Mouse (Mus musculus) small intestine, adult 2 months (tissue): ENCODE results near the gene Cd3eap. TPM values are rescaled to one million over a fixed set of nuclear protein-coding genes. Genes with fewer than 3 reads are reported as not detected.

Experiments used
- H3K27ac ChIP-seq: fragments of 200-500 bp; 2 replicates; pipeline ENCODE4 v1.5.1; 2012; ENCODE audit warnings: low read depth, low read length, control low read depth, inconsistent platforms; ENCODE audit not compliant: insufficient read depth
- H3K27me3 ChIP-seq: fragments of 200-500 bp; 2 replicates; pipeline ENCODE4 v1.6.1; 2012; ENCODE audit warnings: mild to moderate bottlenecking, moderate library complexity, low read length, inconsistent platforms; ENCODE audit not compliant: control insufficient read depth, insufficient read depth
- H3K36me3 ChIP-seq: fragments of 200-500 bp; 2 replicates; pipeline ENCODE4 v1.6.1; 2012; ENCODE audit warnings: mild to moderate bottlenecking, low read length, control low read depth, inconsistent platforms; ENCODE audit not compliant: control insufficient read depth, insufficient read depth
- H3K4me1 ChIP-seq: fragments of 200-500 bp; 2 replicates; pipeline ENCODE4 v1.6.1; 2012; ENCODE audit warnings: low read length, inconsistent platforms, mixed read lengths; ENCODE audit not compliant: control insufficient read depth, insufficient read depth, insufficient read length
- H3K4me3 ChIP-seq: fragments of 200-500 bp; 2 replicates; pipeline ENCODE4 v1.5.1; 2012; ENCODE audit warnings: low read depth, mild to moderate bottlenecking, control low read depth, inconsistent platforms, low read length, moderate library complexity
- CTCF ChIP-seq: fragments of 200-500 bp; IDR thresholded peaks from 2 replicates; pipeline ENCODE4 v1.5.1; 2012; ENCODE audit warnings: low read depth, mild to moderate bottlenecking, control low read depth, inconsistent platforms, low read length, moderate library complexity, mixed read lengths; ENCODE audit not compliant: insufficient replicate concordance, insufficient read length; ENCODE audit errors: extremely low read depth
- POLR2A ChIP-seq: fragments of 200-500 bp; IDR thresholded peaks from 2 replicates; pipeline ENCODE4 v1.6.1; 2012; ENCODE audit warnings: low read depth, mild to moderate bottlenecking, control low read depth, inconsistent platforms, low read length, moderate library complexity
- WGBS: fragments of 180-500 bp; shearing (Covaris S2); methylation state at CpG from one replicate; pipeline ENCODE4 v1.1.7; 2018; 5-methylcytosine and 5-hydroxymethylcytosine counted together
- polyA plus RNA-seq: library from polyadenylated mRNA; depleted of rRNA; stranded (reverse); fragments of >200 nt; gene quantifications from 2 replicates; pipeline ENCODE4 v1.2.3, GENCODE M21; 2012; rRNA removed

Cd3eap gene
- polyA plus RNA-seq, 1 experiment = 2.0 TPM

DNA sequence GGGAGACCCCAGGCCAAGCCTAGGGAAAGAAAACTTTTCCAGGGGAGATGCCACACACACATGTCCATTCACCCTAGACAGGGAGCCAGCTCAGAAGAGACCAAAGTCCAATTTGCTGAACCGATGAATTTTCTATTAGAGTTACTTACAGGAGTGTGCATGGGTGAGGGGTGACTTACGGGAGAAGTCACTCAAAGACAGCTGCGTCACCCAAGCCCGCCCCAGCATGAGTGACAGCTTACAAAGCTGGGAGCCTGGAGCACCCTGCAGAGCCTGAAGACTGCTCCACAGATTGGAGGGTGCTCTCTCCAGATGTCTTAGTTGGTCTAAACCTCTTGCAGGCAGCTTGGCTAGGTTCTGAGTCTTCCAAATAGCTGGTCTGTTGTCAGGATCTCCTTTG is 47.3 kb downstream of the Cd3eap start:
- H3K36me3 ChIP-seq = no peaks in the 10 kb centered on the region
- no peaks in the 10 kb centered on the region for H3K27me3 ChIP-seq
- peaks cover 8% of the 10 kb centered on the region for H3K4me1 ChIP-seq
- no peak overlapping the region for H3K4me3 ChIP-seq
- TF ChIP-seq POLR2A (no peak), CTCF (no peak)
- H3K27ac ChIP-seq = no peak overlapping the region
- 28% methylated on average over 4 of the region's 4 CpGs for WGBS

DNA sequence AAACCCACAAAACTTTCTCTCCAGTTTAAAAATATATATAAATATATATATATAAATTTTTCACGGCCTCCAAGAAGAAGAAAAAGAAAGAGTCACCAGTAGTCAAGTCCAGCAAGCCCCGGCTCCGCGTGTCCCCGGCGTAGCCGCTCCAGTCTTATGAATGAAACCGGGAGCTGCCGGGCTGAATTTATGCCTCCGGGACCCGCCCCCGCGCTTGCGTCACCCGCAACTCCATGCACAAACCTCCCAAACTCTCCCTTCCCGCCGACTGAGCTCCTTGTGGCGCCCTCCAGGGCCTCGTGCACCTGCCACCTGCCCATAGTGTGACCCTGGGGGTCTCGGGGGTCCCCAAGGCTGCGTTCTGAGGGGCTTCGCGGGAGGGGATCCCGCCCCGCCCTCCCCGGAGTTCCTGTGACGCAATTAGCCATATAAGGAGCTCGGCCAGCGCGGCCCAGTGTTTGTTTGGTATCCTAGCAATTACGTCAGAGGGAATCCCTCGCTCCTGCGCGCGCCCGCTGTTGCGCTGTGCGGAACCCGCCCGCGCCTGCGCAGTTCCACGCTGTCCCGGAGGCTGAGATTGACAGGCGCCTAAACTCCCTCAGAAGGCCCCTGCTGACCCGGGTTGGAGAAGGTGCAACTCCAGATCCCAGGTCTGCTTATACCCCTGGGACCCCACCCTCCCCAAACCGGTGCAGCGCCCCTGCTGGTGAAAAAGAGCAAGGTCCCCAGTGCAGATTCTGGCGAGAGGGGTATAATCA is 49.2 kb downstream of the Cd3eap start, which contains the start of gene Fosb:
Fosb (minus strand) TSS at position 168 of the 758 bp plus-strand sequence.
- H3K4me1 ChIP-seq = no peaks in the 10 kb centered on the region
- no peak within 1 kb of the TSS; the same call in 1 of the 2 replicates for H3K27ac ChIP-seq
- peaks cover 4% of the 10 kb centered on the region; the same call in 1 of the 2 replicates for H3K27me3 ChIP-seq
- peak; percentile 50; the same call in 1 of the 2 replicates for TF ChIP-seq CTCF
- TF ChIP-seq POLR2A = peak; percentile 94
- no peaks in the 10 kb centered on the region for H3K36me3 ChIP-seq
- WGBS = under 1% methylated on average over 49 of the region's 49 CpGs
- H3K4me3 ChIP-seq = peak within 1 kb of the TSS; percentile 76

- H3K4me3 ChIP-seq = peak overlapping the region; percentile 76
- WGBS = under 1% methylated on average over 48 of the region's 48 CpGs
- H3K36me3 ChIP-seq = no peaks in the 10 kb centered on the region
- peaks cover 8% of the 10 kb centered on the region for H3K27me3 ChIP-seq
- TF ChIP-seq POLR2A (no peak), CTCF (no peak)
- H3K27ac ChIP-seq = no peak overlapping the region
- H3K4me1 ChIP-seq = no peaks in the 10 kb centered on the region
Observed at GRCm38 (mm10) chr7:19309278-19309883, 49.9 kb downstream of the Cd3eap start.

- under 1% methylated on average over 58 of the region's 58 CpGs for WGBS
- Histone ChIP-seq H3K36me3 (no peaks in the 10 kb centered on the region), H3K27ac (peak overlapping the region; percentile 51), H3K4me3 (peak overlapping the region; percentile 76), H3K4me1 (peaks cover under 1% of the 10 kb centered on the region; the same call in 1 of the 2 replicates), H3K27me3 (peaks cover 8% of the 10 kb centered on the region)
- TF ChIP-seq POLR2A (peak; percentile 30), CTCF (no peak)
Observed at GRCm38 (mm10) chr7:19308454-19309277, 50.6 kb downstream of the Cd3eap start.

DNA sequence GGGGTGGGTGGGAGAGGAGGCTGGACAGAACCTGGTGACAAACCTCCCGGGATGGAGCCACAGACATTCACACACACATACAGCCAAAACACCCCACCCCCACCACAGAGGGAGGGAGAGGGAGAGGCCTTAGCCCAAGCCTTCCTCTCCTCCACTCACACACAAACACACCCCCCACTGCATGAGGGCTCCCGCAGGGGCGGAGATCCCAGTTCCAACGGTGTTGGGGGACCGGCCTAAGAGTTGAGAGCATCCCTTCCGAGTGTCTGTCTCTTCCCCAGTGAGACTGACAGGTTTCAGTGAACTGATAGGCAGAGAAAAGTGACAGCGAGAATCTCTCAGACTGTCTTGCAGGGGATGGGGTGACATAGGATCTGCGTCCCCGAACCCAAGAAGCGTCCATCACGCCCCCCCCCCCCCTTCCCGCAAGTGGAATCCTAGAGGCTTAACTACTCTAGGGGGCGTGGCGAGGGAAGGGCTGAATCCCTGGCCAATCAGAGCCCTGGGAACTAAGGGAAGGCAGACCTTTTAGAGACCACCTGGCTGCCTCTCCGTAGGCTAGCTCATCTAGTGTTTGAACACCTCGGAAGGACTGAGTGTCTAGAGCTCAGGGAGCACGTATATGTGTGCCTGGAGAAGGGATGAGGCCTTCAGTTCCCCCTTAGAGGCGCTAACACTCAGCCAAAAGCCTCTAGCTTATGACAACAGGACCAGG is 51.4 kb downstream of the Cd3eap start:
- 1% methylated on average over 18 of the region's 18 CpGs for WGBS
- TF ChIP-seq CTCF (no peak), POLR2A (no peak)
- Histone ChIP-seq H3K27me3 (peaks cover 8% of the 10 kb centered on the region), H3K36me3 (no peaks in the 10 kb centered on the region), H3K4me3 (peak overlapping the region; percentile 76), H3K4me1 (peaks cover 1% of the 10 kb centered on the region; the same call in 1 of the 2 replicates), H3K27ac (peak overlapping the region; percentile 51)

- H3K27ac ChIP-seq = no peak overlapping the region
- TF ChIP-seq CTCF (no peak), POLR2A (no peak)
- no peaks in the 10 kb centered on the region for H3K36me3 ChIP-seq
- WGBS = 73% methylated on average over 25 of the region's 25 CpGs
- H3K4me1 ChIP-seq = peaks cover 1% of the 10 kb centered on the region; the same call in 1 of the 2 replicates
- H3K27me3 ChIP-seq = peaks cover 8% of the 10 kb centered on the region
- no peak overlapping the region for H3K4me3 ChIP-seq
Observed at GRCm38 (mm10) chr7:19306819-19307738, 52.2 kb downstream of the Cd3eap start.

Other genes with a start within 250 kb of the Cd3eap start
- not detected in 2 replicates for gene Gm4969, start 241.1 kb downstream of the Cd3eap start, polyA plus RNA-seq
- 6.1 and 14.9 TPM in 2 replicates for gene Fbxo46, start 239.6 kb downstream of the Cd3eap start, polyA plus RNA-seq
- gene Qpctl, start 210.2 kb downstream of the Cd3eap start, polyA plus RNA-seq = 5.5 and 6.6 TPM in 2 replicates
- 13.2 and 25.8 TPM in 2 replicates for gene Snrpd2, start 209.8 kb downstream of the Cd3eap start, polyA plus RNA-seq
- 0.53 and 0.62 TPM in 2 replicates for gene Gipr, start 193.4 kb downstream of the Cd3eap start, polyA plus RNA-seq
- 15.8 and 17.2 TPM in 2 replicates for gene Eml2, start 183.1 kb downstream of the Cd3eap start, polyA plus RNA-seq
- gene Gpr4, start 146.9 kb downstream of the Cd3eap start, polyA plus RNA-seq = 3.8 and 4.4 TPM in 2 replicates
- gene Opa3, start 131.1 kb downstream of the Cd3eap start, polyA plus RNA-seq = 17.1 and 34.6 TPM in 2 replicates
- gene Vasp, start 87.7 kb downstream of the Cd3eap start, polyA plus RNA-seq = 183 and 517 TPM in 2 replicates
- 1.8 and 11.8 TPM in 2 replicates for gene Ppm1n, start 79.4 kb downstream of the Cd3eap start, polyA plus RNA-seq
- 6.7 and 11.7 TPM in 2 replicates for gene Rtn2, start 76.9 kb downstream of the Cd3eap start, polyA plus RNA-seq
- 1.7 and 16.7 TPM in 2 replicates for gene Fosb, start 49.4 kb downstream of the Cd3eap start, polyA plus RNA-seq
- 9.3 and 17.5 TPM in 2 replicates for gene Ercc1, start 14.7 kb downstream of the Cd3eap start, polyA plus RNA-seq
- 6.2 and 10.4 TPM in 2 replicates for gene Ppp1r13l, start 266 bp upstream of the Cd3eap start, polyA plus RNA-seq
- 21.0 and 31.2 TPM in 2 replicates for gene Ercc2, start 22.5 kb upstream of the Cd3eap start, polyA plus RNA-seq
- gene Klc3, start 44.6 kb upstream of the Cd3eap start, polyA plus RNA-seq = 2.6 and 3.5 TPM in 2 replicates
- 31.9 and 45.3 TPM in 2 replicates for gene Ckm, start 45.3 kb upstream of the Cd3eap start, polyA plus RNA-seq
- gene Mark4, start 99.3 kb upstream of the Cd3eap start, polyA plus RNA-seq = 11.6 and 27.4 TPM in 2 replicates
- gene Exoc3l2, start 103.8 kb upstream of the Cd3eap start, polyA plus RNA-seq = 6.5 and 12.0 TPM in 2 replicates
- gene Bloc1s3, start 148.9 kb upstream of the Cd3eap start, polyA plus RNA-seq = 11.9 and 24.9 TPM in 2 replicates
- 56.3 and 120 TPM in 2 replicates for gene Trappc6a, start 148.9 kb upstream of the Cd3eap start, polyA plus RNA-seq
- 0.23 and 0.43 TPM in 2 replicates for gene Nkpd1, start 158.4 kb upstream of the Cd3eap start, polyA plus RNA-seq
- gene Ppp1r37, start 203.6 kb upstream of the Cd3eap start, polyA plus RNA-seq = 57.9 and 115 TPM in 2 replicates
- 3.0 and 3.7 TPM in 2 replicates for gene Zfp296, start 217.8 kb upstream of the Cd3eap start, polyA plus RNA-seq
- gene Gemin7, start 218.1 kb upstream of the Cd3eap start, polyA plus RNA-seq = 85.5 and 146 TPM in 2 replicates
- 91.6 and 184 TPM in 2 replicates for gene Clasrp, start 245.0 kb upstream of the Cd3eap start, polyA plus RNA-seq